Mouse (Mus musculus): ENCODE measurements around the gene Gabrr1. TPM values are rescaled to one million over a fixed set of nuclear protein-coding genes. Genes with fewer than 3 reads are reported as not detected.

The Gabrr1 gene
- polyA plus RNA-seq, 1 experiment from 2014 or later = 0.19 TPM

Other genes with a start within 250 kb of the Gabrr1 start
- 4.2 and 5.0 TPM in 2 replicates for gene Ankrd6, start 181.7 kb upstream of the Gabrr1 start, polyA plus RNA-seq (2015; fragmentation: Nextera tagmentation; extraction: Ambion mirVana)
- 40.9 and 43.3 TPM in 2 replicates for gene Rragd, start 149.5 kb upstream of the Gabrr1 start, polyA plus RNA-seq (2015; fragmentation: Nextera tagmentation; extraction: Ambion mirVana)
- gene Ube2j1, start 101.1 kb upstream of the Gabrr1 start, polyA plus RNA-seq (2015; fragmentation: Nextera tagmentation; extraction: Ambion mirVana) = 27.5 and 32.8 TPM in 2 replicates
- 0.13 and 0.29 TPM in 2 replicates for gene Gabrr2, start 69.5 kb upstream of the Gabrr1 start, polyA plus RNA-seq (2015; fragmentation: Nextera tagmentation; extraction: Ambion mirVana)
- 0.99 and 1.6 TPM in 2 replicates for gene Pm20d2, start 57.2 kb downstream of the Gabrr1 start, polyA plus RNA-seq (2015; fragmentation: Nextera tagmentation; extraction: Ambion mirVana)
- gene Srsf12, start 76.5 kb downstream of the Gabrr1 start, polyA plus RNA-seq (2015; fragmentation: Nextera tagmentation; extraction: Ambion mirVana) = 2.7 and 2.9 TPM in 2 replicates
- 72.8 and 80.0 TPM in 2 replicates for gene Pnrc1, start 157.6 kb downstream of the Gabrr1 start, polyA plus RNA-seq (2015; fragmentation: Nextera tagmentation; extraction: Ambion mirVana)
- gene Rngtt, start 177.8 kb downstream of the Gabrr1 start, polyA plus RNA-seq (2015; fragmentation: Nextera tagmentation; extraction: Ambion mirVana) = 14.9 and 15.9 TPM in 2 replicates

Data from heart, embryonic 13.5 days (tissue).